ENCODE assay signal across 9 mouse cellular contexts in genomic region chr2:75608482-75608881, GRCm38 (mm10). TPM values are rescaled to one million over a fixed set of nuclear protein-coding genes. Genes with fewer than 3 reads are reported as not detected.
DNase-seq lines count a peak whose midpoint lies in the region; ATAC-seq lines count a peak whose summit lies in the region.
"Had no signal": no experiment of that assay in that cellular context is flagged by ENCODE, and none has a peak within 500 bp of the region (broad histone marks: within the 10 kb centered on the region; RNA-seq: fewer than 3 reads in every experiment).

No protein-coding gene starts in this region.

- DNase-seq in hindbrain, embryonic 10.5 days (ENCODE audit: low spot score) = peak; percentile 23
- no peak for DNase-seq in hindbrain, embryonic 14.5 days (ENCODE audit: low spot score)
- peak; percentile 42 for DNase-seq in adrenal gland, adult 8-10 months
- DNase-seq in kidney, postnatal 14 days = peak; percentile 37
- no peak for DNase-seq in left cerebral cortex, postnatal 10 days (ENCODE audit: extremely low spot score in 1 of 2, low spot score in 2 of 2)
- no peak for DNase-seq in forebrain, embryonic 11.5 days (ENCODE audit: low spot score)
- DNase-seq: retina, postnatal 1 day had no signal

- no peak overlapping the region for H3K4me2 ChIP-seq in hindbrain, embryonic 14.5 days (replicated peaks)
- no peak overlapping the region for H3K4me2 ChIP-seq in forebrain, embryonic 11.5 days (ENCODE audit: low read depth, low read length, severe bottlenecking)

- H3K36me3 ChIP-seq in hindbrain, embryonic 10.5 days = no peaks in the 10 kb centered on the region
- no peaks in the 10 kb centered on the region for H3K36me3 ChIP-seq in hindbrain, embryonic 14.5 days (replicated peaks; ENCODE audit: control insufficient read depth, insufficient read depth)
- no peaks in the 10 kb centered on the region for H3K36me3 ChIP-seq in macrophage (ENCODE audit: inconsistent target)
- no peaks in the 10 kb centered on the region for H3K36me3 ChIP-seq in forebrain, embryonic 11.5 days (ENCODE audit: control insufficient read depth, insufficient read depth, low read length)
- H3K36me3 ChIP-seq: embryonic facial prominence, embryonic 15.5 days had no signal

- H3K27me3 ChIP-seq in hindbrain, embryonic 10.5 days (ENCODE audit: insufficient read depth, poor library complexity, severe bottlenecking) = peaks cover 58% of the 10 kb centered on the region
- H3K27me3 ChIP-seq in hindbrain, embryonic 14.5 days (ENCODE audit: control insufficient read depth, insufficient read depth, low read length) = peaks cover 15% of the 10 kb centered on the region
- H3K27me3 ChIP-seq in forebrain, embryonic 11.5 days (ENCODE audit: control insufficient read depth, insufficient read depth, low read length) = peaks cover 8% of the 10 kb centered on the region; the same call in 1 of the 2 replicates
- H3K27me3 ChIP-seq: embryonic facial prominence, embryonic 15.5 days had no signal

- no peak overlapping the region for H3K4me3 ChIP-seq in hindbrain, embryonic 10.5 days
- H3K4me3 ChIP-seq in hindbrain, embryonic 14.5 days (replicated peaks; ENCODE audit: low read length) = no peak overlapping the region
- no peak overlapping the region for H3K4me3 ChIP-seq in macrophage (ENCODE audit: inconsistent target)
- H3K4me3 ChIP-seq in forebrain, embryonic 11.5 days (ENCODE audit: low read depth, low read length) = no peak overlapping the region

- intact Hi-C loops in left cerebral cortex, postnatal 10 days (cut with DNase I) = loop anchor here (5.0 to 10.0 kb wide), 3 partner anchors 276 to 464 kb away; no protein-coding TSS in a partner anchor

- no peaks in the 10 kb centered on the region; the same call in 1 of the 2 replicates for H3K79me2 ChIP-seq in macrophage (ENCODE audit: inconsistent target)

- H3K4me1 ChIP-seq in hindbrain, embryonic 10.5 days (replicated peaks) = peaks cover 35% of the 10 kb centered on the region
- peaks cover 3% of the 10 kb centered on the region for H3K4me1 ChIP-seq in hindbrain, embryonic 14.5 days (replicated peaks; ENCODE audit: control insufficient read depth, insufficient read depth, low read length)
- peaks cover 9% of the 10 kb centered on the region for H3K4me1 ChIP-seq in forebrain, embryonic 11.5 days (replicated peaks; ENCODE audit: control insufficient read depth, insufficient read depth, low read length)

- 46% methylated on average over 15 of the region's 15 CpGs for WGBS in hindbrain, embryonic 10.5 days
- 46% methylated on average over 15 of the region's 15 CpGs for WGBS in hindbrain, embryonic 14.5 days
- 75% methylated on average over 12 of the region's 15 CpGs for WGBS in macrophage (ENCODE audit: missing documents)
- WGBS in forebrain, embryonic 11.5 days = 49% methylated on average over 15 of the region's 15 CpGs

- no peak overlapping the region for H3K27ac ChIP-seq in hindbrain, embryonic 10.5 days
- H3K27ac ChIP-seq in hindbrain, embryonic 14.5 days = no peak overlapping the region
- 0 out of 2 replicates have a peak overlapping the region, but pooled peaks have one; percentile 32 for H3K27ac ChIP-seq in macrophage
- no peak overlapping the region for H3K27ac ChIP-seq in forebrain, embryonic 11.5 days (ENCODE audit: low read depth, low read length)

- ATAC-seq in hindbrain, embryonic 14.5 days (ENCODE audit: low FRiP score) = no peak
- no peak for ATAC-seq in forebrain, embryonic 11.5 days (replicated peaks; ENCODE audit: low FRiP score)

- no peaks in the 10 kb centered on the region for H3K9me3 ChIP-seq in hindbrain, embryonic 10.5 days
- H3K9me3 ChIP-seq in hindbrain, embryonic 14.5 days (ENCODE audit: control insufficient read depth, low read length) = no peaks in the 10 kb centered on the region
- no peaks in the 10 kb centered on the region for H3K9me3 ChIP-seq in forebrain, embryonic 11.5 days (ENCODE audit: control insufficient read depth, low read length)
- H3K9me3 ChIP-seq: embryonic facial prominence, embryonic 15.5 days had no signal

- no peak overlapping the region for H3K9ac ChIP-seq in hindbrain, embryonic 14.5 days
- H3K9ac ChIP-seq in forebrain, embryonic 11.5 days (ENCODE audit: low read length) = no peak overlapping the region
- H3K9ac ChIP-seq: embryonic facial prominence, embryonic 15.5 days had no signal

RNA-seq across cellular contexts. Expression of gene Hnrnpa3, which starts 50.6 kb away (rescaled TPM):
- 236 and 359 TPM in 2 replicates for polyA plus RNA-seq in hindbrain, embryonic 10.5 days (2016; fragmentation: Nextera tagmentation; extraction: Ambion mirVana)
- polyA plus RNA-seq in hindbrain, embryonic 14.5 days (2014; fragmentation: Nextera tagmentation; extraction: Ambion mirVana) = 135 and 140 TPM in 2 replicates
- 100 to 1,000 TPM; 269 to 378 (median 343) TPM for total RNA-seq in adrenal gland, adult 8-10 months (2022)
- 100 to 1,000 TPM; 404 to 869 (median 663) TPM for total RNA-seq in macrophage (2018; cell fraction: chromatin; rRNA removed)
- total RNA-seq in macrophage (2018; cell fraction: cytosol; rRNA removed) = 100 to 1,000 TPM; 291 to 595 (median 415) TPM
- 100 to 1,000 TPM; 332 to 659 (median 518) TPM for total RNA-seq in macrophage (2018; cell fraction: nucleus; rRNA removed)
- 346 to 1,286 TPM (median 601 TPM) in 3 replicates for polyA plus RNA-seq in macrophage (2018)
- 100 to 1,000 TPM; 329 to 339 TPM for total RNA-seq in left cerebral cortex, postnatal 10 days (2021)
- 318 and 325 TPM in 2 replicates for polyA plus RNA-seq in forebrain, embryonic 11.5 days (2014; fragmentation: Nextera tagmentation; extraction: Ambion mirVana)

Comparison
In these comparisons a context has a peak if more than half of its experiments do, and no peak if none do; other contexts are left out.
1. DNase-seq: peak in hindbrain, embryonic 10.5 days (single experiment), adrenal gland, adult 8-10 months (single experiment) and kidney, postnatal 14 days (single experiment); none in hindbrain, embryonic 14.5 days (single experiment), left cerebral cortex, postnatal 10 days (0 of 2) and forebrain, embryonic 11.5 days (single experiment).